Mouse (Mus musculus) layer of hippocampus, adult 9-10 months (tissue): ENCODE measurements around the gene Bhlha15.

Source experiments
- DNase-seq: peaks from one replicate; pipeline ENCODE4 v3.0.0; 2022; ENCODE audit warnings: low spot score

Bhlha15 gene

DNA sequence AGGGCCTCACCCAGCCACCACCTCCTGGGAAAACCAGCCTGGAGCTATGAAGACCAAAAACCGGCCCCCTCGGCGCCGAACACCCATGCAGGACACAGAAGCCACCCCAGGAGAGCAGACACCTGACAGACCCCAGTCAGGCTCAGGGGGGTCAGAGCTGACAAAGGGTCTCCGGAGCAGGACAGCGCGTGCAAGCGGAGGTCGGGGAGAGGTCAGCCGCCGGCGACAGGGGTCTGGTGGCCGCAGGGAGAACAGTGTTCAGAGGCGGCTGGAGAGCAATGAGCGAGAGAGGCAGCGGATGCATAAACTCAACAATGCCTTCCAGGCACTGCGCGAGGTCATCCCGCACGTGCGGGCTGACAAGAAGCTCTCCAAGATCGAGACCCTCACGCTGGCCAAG is 940 bp downstream of the Bhlha15 start:
- no peak for DNase-seq

DNA sequence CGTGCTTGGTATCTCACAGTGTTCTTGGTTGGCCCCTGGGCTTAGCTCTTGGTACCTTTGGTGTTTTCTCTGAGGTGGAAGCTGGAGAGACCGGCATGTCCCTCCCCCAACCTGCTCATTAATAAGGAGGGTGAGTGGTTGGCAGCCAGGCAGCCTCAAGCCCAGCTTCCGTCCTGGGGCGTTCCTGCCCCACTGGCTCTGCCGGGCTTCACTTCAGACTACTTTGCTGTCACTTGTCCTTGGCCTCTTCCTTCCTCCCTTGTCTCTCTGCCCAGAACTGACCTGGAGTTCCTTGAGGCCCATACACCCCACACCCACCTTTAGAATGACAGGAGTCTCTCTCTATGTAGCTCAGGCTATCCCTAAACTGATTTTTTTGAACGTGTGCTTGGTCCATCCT is 2.6 kb downstream of the Bhlha15 start:
- no peak for DNase-seq

DNA sequence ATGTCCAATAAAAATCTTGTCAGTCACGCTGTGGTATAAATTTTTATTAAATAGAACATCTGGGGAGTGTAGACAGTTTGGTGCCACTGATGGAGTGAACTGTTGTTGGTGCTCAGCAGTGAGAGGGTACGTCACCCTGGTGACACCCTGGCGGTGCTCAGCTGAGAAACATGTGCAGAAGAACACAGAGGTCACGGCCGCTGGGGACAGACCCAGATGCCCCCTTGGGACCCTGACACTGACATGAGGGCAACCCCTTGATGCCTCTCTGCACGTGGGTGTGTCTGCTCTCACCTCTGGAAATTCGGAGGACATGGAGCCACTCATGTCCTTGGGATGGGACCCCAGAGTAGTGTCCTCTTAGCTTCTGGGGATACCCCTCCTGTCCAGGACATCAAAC is 4.3 kb downstream of the Bhlha15 start:
- DNase-seq, result no peak

DNA sequence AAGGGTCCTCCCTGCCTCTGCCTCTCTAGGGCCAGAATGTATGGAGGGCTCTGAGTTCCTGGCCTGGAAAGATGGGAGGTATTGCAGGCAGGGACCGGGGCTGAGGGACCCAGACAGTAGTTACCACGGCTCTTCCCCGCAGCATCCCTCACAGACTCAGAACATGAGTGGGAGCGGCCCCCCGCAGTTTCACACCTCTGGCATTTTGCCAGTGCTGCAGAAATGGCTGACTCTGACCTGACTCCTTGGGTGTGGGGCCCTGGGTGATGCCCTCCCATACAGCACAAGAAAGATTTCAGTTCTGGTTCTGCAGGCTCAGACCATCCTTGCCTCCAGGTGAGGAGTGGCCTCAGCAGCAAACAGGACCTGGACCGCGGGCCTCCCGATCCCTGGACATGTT is 5.5 kb downstream of the Bhlha15 start:
- DNase-seq, result no peak

DNA sequence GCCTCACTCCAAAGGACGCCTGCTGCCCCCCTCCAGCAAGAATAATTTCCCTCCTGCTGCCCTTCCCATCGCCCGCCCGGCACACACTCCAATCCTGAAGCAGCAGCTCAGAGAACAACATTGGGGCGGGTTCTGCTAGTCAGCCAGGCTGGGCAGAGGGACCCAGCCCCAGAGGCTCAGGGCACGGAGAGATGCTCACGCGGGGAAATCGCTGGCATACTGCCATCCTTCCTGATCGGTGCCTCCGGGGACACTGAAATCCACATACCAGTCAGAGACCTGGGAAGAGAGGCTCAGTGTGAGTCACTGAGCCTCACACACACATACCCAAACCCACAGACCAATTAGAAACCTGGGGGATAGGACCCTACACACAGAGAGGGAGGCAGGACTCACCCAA is 10.5 kb downstream of the Bhlha15 start:
- DNase-seq, result no peak

DNA sequence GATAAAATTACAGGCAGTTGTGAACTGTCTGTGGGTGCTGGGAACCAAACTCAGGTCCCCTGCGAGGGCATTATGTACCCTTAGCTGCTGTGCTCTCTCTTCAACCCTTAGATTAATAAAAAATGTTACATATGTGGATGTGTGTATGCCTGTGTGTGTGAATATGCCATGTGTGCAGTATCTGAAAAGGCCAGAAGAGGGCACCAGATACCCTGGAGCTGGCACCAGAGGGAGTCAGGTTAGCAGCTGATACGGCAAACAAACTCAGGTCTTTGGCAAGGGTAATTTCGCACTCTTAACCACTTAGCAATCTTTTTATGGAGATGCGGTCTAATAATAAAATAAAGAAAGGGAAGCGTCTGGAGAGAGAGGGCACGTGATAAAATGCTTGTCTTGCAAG is 12.3 kb downstream of the Bhlha15 start:
- no peak for DNase-seq

DNA sequence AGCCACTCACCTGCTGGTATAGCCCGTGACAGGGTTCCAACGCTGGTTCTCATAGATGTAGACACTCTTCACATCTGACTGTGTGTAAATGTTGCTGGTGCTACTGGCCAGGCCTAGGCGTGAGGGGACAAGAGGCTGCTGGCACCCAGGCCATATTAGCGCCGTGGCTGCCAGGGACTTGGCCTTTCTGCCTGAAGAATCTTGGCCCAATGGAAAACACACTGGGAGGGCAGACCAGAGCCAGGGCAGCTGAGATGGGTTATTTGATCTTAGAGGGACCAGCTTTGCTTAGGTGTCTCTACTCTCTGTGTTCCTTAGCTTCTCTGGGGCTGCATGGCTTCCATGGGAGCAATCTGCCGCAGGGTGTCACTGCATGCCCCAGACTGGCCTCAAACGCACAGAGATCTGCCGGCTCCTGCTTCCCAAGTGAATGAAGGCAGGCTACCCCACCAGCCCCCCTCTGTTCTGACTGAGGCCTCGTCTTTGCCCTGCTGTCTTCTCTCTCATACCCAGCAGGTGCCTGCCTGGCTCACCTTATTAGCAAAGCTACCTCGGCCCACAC is 13.4 kb downstream of the Bhlha15 start:
- no peak for DNase-seq

DNA sequence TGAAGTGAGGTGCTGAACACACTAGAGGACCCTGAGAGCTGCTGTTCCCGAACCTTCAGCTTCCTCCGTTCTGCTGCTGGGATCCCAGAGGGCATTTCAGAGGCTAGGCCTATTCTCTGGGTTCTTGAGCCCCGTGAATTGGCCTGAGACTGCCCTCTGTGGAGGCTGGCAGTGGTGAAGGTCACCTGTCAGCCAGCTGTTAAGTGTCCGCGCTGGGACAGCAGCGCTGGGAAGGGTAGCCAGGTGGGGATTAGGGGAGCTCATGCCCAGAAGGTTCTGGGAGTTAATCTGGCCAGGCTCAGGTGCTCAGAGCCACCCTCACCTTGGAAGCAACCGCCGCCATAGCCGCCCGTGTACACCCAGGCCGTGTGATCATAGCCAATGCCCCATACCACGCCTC is 14.2 kb downstream of the Bhlha15 start:
- DNase-seq, result no peak

DNA sequence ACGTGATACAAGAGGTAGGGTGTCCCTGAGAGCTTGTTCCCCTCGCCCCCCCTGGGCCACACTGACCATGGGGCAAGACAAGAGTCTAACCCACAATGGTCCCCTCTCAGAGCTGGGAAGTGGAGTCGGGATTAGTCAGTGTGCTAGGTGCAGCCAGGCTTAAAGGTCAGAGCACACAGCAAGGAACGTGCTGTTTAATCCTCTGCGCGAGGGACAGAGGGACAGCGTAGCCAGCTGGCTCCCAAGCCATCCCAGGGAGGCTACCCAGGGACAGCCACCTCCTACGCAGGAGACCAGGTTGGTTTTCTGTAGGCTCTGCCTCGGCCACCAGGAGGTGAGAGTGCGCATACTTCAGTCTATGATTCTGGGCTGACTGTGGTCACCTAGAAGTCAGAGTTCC is 14.8 kb downstream of the Bhlha15 start:
- no peak for DNase-seq

DNA sequence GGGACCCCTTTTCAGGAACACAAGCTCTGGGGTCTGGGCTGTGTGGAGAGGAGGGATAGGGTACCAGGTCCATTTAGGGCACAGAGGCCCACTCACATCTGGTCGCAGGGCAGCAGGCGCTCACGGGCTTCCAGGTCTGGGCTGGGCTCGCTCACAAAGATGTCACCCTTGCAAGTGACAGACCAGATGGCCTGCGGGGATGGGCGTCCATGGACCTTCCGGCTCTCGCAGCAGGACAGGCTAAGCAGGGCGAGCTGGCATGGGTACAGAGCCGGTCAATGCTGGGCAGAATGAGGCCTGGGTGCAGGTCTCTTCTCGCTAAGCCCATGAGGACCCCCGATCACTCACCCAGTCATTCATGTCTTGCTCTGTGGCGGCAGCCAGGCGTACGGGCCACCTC is 16.0 kb downstream of the Bhlha15 start:
- DNase-seq, result no peak

DNA sequence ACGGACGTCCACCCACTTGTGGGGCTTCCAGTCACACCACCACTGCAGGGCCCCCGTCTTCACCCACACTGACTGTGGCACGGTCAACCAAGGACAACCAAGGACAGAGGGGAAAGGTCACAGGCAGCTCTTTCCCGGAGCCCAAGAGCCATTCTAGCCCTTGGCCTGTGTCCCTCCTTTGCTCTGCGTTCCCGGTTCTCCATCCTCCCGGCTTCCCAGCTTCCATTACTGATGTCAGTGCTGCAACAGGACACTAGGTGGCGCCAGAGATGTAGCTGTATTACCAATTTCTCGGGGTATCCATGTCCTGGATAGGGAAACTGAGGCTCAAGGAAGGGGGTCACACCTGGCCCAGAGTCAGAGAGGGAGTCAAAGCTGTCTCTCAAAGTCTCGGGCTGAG is 17.4 kb downstream of the Bhlha15 start:
- DNase-seq, result no peak

DNA sequence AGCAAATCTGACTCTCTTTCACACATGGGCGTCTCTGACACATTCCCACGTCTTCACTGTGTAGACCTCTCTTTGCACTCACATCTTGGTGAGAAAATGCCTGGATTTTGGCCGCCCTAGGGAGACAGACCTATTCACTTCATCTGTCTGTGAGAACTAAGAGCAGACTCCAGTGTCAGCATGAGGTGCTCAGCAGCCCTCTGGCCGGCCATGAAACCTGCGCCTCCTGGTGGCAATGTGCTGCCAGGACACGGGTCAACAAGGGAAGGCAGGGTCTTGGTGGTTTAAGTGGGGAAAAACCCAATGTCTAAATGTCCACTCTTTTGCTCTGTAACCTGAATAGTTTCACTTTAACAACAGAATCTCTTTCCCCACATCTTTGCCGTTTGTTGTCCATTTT is 24.4 kb downstream of the Bhlha15 start:
- no peak for DNase-seq

DNA sequence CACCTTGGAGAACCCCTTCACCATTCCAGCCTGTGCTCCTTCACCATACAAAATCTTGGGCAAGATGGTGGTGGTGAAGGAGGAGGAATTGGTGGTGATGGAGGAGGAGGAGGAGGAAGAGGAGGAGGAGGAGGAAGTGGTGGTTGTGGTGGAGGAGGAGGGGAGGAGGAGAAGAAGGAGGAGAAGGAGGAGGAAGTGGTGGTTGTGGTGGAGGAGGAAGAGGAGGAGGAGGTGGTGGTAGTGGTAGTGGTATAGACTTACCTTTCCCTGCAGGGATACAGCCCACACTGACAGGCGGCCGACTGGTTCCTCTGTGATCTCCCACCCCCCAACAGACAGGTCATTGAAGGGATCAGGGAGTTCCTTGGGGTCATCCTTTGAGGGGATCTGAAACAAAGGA is 25.9 kb downstream of the Bhlha15 start:
- DNase-seq, result no peak

DNA sequence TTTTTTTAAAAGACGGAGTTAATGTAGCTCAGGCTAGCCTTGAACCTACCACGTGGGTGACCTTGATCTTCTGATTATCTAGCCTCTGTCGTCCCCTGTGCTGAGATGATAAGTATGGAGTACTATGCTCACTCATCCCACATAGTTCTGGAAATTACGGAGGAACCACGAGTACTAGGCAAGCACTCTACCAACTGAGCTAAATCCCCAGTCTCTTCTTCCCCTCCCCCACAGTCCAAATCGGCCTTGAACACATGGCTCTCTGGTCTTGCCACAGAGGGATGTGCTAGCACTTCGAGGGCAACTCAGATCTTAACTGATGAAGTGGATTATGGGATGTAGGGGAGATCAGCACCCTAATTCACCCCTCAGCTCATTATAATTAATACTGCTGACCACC is 28.0 kb downstream of the Bhlha15 start:
- DNase-seq, result no peak

DNA sequence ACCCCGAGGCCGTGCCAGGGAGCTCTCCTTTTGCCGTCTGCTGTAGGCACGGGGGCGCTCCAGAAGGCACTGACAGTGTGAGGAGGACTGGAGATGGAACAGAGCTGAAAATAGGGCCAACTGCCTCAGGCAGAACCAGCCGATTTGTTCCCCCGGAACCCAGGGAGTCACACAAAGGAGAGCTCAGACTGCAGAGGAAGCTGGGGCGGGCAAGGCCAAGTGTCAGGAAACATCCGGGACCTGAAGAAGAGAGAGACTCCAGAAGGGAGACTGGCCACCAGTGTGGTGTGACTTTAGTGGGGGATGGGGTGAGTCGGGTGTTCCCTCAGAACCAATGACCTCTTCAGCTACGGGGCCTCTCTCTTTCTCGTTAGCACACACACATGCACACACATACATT is 29.2 kb downstream of the Bhlha15 start:
- DNase-seq, result no peak

DNA sequence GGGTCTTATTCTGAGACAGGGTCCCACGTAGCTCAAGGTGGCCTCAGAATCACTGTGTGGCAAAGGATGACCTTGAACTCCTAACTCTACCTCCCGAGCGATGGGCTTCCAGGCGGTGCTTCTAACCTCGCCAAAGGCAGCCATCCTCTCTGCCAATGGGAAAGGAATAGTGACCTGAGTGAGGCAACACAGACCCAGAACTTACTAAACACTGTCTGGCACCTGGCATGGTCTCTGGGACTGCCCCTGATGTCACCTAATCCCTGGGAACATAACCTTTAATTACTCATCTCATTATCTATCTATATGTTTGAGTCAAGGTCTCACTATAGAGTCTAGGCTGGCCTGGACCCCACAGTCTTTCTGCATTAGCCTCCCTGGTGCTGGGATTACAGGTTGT is 29.9 kb downstream of the Bhlha15 start:
- DNase-seq, result no peak

DNA sequence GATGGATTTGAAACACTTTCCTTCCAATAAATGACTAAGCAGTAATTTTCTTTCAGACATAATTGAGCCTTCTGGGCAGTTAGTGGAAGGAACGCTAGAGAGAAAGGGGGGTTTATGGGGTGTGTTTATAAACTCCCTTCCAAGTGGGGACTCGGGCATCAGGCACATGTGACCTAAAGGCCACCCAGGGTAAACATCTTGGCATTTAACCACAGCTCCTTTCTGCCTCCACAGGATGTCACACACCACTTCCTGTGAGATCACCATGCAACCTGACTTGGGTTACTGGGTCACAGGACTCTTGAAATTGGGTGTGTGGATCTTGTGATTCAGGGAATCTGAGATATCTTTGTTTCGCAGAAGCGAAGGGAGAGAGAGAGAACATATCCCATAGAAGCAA is 31.2 kb downstream of the Bhlha15 start:
- DNase-seq, result no peak

DNA sequence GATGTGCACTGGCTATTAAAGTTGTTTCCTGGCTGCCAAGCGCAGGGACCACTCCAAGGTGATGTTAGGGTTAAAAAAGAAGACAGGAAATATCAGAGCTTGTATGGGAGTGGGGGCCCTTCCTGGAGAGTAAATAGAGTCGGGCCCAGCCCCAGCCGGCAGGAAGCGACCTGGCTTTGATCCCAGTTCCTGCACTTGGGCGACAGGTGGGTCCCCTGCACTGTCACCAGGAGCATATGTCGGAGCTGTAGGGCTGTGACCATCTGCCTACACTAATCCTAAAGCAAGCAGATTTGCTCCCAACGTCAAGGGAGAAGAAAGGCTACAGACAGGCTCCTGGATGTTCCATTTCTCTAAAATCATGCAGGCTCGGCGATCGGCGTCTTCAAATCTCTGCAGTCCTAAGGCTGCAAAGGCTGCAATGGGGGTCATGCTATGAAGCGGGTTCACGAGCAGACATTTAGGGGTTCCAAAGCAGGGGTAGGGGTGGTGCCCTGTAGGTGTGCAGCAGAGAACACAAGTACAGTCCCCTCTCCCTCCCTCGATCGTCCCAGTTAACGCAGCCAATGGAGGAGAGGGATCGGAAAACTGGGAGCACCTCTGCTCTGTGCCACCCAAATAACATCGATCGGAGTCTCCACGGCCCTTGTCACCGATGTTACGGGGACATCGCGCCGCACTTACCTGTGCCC is 32.9 kb downstream of the Bhlha15 start:
- DNase-seq, result no peak

DNA sequence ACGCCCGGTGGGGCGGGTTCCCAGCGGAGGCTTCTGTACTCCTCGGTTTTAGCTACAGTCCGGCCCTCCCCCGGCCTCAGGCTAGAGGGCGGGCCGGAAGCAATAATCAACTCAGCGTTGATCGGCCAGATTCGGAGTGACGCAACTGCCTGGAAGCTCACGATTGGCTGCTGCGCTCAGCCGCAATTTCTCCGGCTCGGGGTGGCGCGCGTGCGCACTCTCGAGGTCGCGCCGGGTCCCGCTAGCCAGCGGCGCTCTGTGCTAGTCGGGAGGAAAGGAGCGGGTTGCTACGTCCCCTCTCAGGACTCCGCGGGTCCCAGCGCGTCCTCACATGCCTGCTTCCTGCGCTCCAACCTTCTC is 33.4 kb downstream of the Bhlha15 start, which contains the start of gene Tecpr1:
TSS of gene Tecpr1 (minus strand) at position 113 of the 360 bp plus-strand sequence.
- DNase-seq, result peak; percentile 79

DNA sequence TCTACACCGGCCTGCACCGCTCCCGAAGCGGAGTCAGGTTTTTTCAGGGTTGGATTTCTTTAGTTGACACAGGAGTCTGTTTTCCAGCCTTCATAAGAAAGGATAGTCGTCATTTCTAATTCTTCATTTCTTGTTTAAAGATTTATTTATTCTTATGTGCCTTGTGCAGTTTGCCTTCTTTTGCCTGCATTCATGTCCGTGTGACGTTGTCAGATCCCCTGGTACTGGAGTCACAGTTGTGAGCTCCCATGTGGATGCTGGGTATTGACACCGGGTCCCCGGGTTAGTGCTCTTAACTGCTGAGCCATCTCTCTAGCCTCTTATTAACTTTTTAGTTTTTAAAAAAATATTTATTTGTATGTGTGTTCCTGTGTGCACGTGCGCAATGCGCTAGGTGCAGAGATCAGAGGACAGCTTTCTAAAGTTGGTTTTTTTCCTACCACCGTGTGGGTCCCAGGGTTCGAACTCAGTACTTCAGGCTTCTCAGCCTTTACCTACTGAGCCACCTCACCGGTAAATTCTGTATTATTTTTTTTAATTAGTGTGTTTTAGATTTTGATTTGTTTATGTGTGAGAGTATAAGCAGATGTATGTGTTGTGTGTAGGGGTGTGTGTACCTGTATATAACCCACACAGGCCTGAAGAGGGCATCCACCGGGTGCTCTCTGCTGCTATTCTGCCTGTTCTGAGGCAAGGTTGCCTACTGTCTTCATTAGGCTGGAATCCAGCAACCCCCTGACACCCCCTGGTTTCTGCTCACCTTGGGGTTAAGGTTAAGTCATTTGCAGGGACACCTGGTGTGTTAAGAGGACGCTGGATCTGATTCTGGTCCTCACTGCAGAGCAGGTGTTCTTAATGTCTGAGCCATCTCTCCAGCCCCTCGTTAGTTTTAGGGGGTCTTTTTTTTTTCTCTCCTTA is 34.1 kb downstream of the Bhlha15 start:
- DNase-seq, result no peak

DNA sequence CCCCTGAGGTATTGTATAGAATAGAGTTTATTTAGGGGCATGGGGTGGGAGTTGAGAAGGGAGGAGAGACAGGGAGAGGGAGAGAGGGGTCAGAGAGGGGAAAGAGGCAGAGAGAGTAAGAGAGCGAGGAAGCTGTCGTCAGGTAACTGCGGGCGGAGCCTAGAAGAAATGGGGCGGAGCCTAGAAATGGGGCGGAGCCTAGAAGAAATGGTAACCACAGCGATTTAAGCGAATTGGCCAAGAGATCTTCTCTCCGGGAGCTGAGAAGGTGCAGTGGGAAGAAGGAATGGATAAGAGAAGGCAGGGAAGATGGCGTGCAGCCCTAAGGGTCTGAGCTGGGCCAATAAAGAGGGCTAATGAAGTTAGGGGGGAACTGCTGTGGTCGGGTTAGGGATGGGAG is 36.1 kb downstream of the Bhlha15 start:
- DNase-seq, result no peak

DNA sequence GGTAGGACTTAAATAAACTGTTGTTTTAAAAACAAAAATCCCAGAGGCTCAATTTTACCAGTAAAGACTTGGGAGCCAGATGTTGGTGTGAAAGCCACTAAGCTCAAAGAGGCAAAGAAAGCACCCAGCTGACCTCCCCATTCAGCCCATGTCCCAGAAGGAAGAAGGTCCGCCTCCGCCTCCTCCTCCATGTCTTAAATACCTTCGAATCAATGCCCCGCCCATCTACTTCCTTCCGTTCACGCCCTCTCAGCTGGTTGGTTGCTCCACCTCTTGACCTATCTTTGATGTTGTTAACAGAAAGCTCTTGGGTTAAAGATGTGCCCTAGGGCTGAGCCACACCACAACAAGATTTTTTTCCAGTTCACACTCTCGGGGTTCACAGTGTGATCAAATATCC is 40.1 kb downstream of the Bhlha15 start:
- no peak for DNase-seq

DNA sequence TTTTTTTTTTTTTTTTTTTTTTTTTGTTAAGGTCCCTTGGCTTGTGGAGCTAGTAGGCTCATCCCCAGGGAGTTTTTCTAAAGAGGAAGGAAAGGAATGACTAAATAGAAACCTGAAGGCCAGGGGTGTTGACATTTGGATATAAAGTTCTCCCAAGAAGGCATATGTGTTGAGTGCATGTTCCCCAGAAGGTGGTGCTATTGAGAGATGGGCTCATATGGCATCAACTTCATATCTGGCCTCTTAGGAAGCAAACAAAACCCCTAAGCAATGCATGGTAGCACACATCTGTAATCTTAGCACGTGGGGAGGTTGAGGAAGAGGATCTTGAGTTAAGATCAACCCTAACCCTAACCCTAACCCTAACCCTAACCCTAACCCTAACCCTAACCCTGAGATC is 41.3 kb downstream of the Bhlha15 start:
- DNase-seq, result no peak
